Mouse (Mus musculus): Measurements from ENCODE around the gene Gm9945. TPM values are rescaled to one million over a fixed set of nuclear protein-coding genes. Genes with fewer than 3 reads are reported as not detected.

Gene Gm9945
- not detected in 2 replicates for polyA plus RNA-seq (2015; fragmentation: Nextera tagmentation; extraction: Ambion mirVana)

DNA sequence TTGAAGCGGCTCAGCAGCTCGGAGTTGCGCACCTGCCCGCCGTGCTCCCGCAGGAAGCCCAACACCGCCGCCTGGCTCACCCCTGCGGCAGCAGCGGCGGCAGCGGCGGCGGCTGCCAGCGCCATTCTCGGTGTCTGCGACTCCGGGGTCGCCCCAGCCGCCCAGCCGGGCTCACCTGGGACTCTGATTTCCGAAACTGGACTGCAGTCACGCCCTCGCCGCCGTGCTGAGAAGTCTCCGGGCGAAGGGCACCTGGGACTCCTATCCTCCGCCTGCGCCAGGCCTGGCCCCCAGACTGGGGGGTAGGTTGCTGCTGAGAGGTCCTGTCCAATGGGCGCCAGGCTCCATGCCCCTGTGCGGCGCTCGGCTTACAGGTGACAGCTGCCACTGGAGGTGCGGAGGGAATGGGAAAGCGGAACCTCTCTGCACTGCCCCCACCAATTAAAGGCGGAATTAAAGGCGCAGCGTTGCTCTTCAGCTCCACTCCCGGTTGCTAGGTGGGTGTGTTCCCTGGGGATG, at the start of gene Gm9945, which contains the start of gene Sowaha:
Gene Gm9945, plus strand, starts transcription at position 384 of the 519 bp plus-strand sequence.
Gene Sowaha, minus strand, starts transcription at position 492 of the 519 bp plus-strand sequence.
- Histone ChIP-seq H3K4me2 (peak within 1 kb of the TSS; percentile 78), H3K27ac (no peak within 1 kb of the TSS), H3K9me3 (replicated peaks) (0 out of 2 replicates have a peak, but pooled peaks cover 5% of the 10 kb centered on the region), H3K27me3 (peaks cover 80% of the 10 kb centered on the region), H3K36me3 (no peaks in the 10 kb centered on the region), H3K9ac (peak within 1 kb of the TSS; percentile 24; the same call in 1 of the 2 replicates), H3K4me1 (peaks cover 21% of the 10 kb centered on the region), H3K4me3 (replicated peaks) (peak within 1 kb of the TSS; percentile 46)
- 3% methylated on average over 40 of the region's 40 CpGs for WGBS
- peak; percentile 37; the same call in 1 of the 2 replicates for ATAC-seq (replicated peaks; ENCODE audit: low FRiP score)

DNA sequence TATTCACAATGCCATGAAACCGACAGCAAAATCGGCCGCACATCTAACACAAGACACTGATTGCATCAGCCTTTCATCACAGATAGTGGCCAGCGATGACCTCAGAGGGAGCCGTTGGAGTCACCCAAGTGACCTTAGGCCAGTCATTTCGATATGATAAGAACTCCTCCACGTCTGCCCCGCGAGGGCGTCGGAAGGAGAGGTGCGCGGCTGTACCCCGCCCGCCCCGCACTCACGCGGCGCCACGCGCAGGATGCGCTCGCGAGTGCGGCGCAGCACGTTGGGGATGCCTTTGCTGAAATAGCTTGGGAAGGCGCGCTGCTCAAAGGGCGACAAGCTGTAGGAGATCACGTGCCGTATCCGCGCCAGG, 49.7 kb upstream of the Gm9945 start:
- H3K4me3 ChIP-seq (replicated peaks), result peak overlapping the region; percentile 98
- WGBS, result under 1% methylated on average over 34 of the region's 34 CpGs
- H3K9me3 ChIP-seq (replicated peaks), result no peaks in the 10 kb centered on the region
- peak overlapping the region; percentile 79 for H3K27ac ChIP-seq
- peak overlapping the region; percentile 87 for H3K9ac ChIP-seq
- no peaks in the 10 kb centered on the region for H3K27me3 ChIP-seq
- peaks cover 16% of the 10 kb centered on the region for H3K4me1 ChIP-seq
- peaks cover 21% of the 10 kb centered on the region for H3K36me3 ChIP-seq
- ATAC-seq (replicated peaks; ENCODE audit: low FRiP score), result peak; percentile 46
- H3K4me2 ChIP-seq, result peak overlapping the region; percentile 81

DNA sequence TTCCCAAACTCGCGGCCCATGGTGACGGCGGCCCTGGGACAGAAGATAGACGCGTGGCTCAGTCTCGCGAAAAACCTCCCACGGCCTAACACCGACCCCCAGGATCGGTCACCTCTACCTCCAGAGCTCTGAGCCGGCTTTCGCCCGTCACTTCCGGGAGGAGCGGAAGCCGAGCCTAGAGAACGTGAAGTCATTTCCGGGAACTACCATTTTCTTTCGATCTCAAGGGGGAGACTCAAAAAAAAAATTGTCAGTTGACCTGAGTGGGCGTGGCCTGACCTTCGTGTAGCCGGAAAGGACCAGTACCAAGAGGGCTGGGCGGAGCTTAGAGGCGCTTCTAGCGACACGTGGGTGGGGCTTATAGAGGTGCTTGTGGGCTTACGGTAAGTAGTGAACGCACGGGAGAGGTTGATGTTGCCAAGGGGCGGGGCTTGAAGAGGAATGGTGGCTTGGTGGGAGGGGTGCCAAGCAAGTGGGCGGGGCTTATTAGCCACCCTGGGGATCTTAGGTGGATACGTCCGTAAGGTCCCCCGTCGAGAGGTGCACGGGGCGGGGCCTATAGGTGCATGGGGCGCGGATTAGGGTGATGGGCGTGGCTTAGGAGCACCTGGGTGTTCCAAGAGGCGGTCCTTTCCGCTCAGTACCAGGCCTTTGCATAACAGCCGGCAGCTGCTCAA, 49.2 kb upstream of the Gm9945 start, which contains the start of the genes Uqcrq and Gdf9:
Gene Uqcrq, minus strand, starts transcription at position 162 of the 677 bp plus-strand sequence.
Gene Gdf9, plus strand, starts transcription at position 354 of the 677 bp plus-strand sequence.
- H3K4me3 ChIP-seq (replicated peaks), result peak within 1 kb of the TSS; percentile 98
- peak within 1 kb of the TSS; percentile 79 for H3K27ac ChIP-seq
- H3K9ac ChIP-seq, result peak within 1 kb of the TSS; percentile 87
- no peaks in the 10 kb centered on the region for H3K27me3 ChIP-seq
- WGBS, result under 1% methylated on average over 44 of the region's 44 CpGs
- peak within 1 kb of the TSS; percentile 81 for H3K4me2 ChIP-seq
- no peaks in the 10 kb centered on the region for H3K9me3 ChIP-seq (replicated peaks)
- H3K4me1 ChIP-seq, result peaks cover 16% of the 10 kb centered on the region
- peaks cover 21% of the 10 kb centered on the region for H3K36me3 ChIP-seq
- ATAC-seq (replicated peaks; ENCODE audit: low FRiP score), result peak; percentile 94

DNA sequence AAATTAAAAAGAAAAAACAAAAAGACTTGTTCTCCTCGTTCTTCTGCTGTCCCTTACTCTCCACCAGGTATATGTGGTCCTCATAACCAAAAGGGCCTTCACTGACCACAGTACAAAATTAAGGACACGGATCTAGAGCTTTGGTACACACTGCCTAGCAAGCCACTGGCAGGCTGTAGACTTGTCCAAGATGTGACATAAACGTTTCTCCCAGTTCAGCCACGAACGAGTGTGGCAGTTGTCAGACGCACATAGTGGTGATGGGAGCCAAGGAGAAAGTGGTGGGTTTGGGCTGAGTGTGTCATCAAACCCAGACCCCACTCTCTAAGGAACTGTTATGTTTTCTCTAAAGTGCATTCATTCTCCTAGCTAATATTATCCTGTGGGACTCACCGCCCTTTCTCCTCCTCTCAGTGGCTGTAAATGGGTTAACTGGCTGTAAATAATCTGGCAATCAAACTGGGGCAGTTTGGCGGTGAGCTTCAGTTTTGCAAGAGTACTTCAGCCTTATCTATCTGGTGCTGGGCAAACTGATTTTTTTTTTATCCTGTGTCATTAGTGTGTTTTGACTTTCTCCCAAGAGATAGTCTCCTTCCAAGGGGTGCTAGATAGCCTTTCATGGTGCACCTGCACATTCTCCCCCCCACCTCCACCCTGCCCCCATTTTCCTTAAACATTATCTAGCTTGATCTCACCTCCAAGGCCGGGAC, 48.5 kb upstream of the Gm9945 start:
- peak; percentile 61; the same call in 1 of the 2 replicates for ATAC-seq (replicated peaks; ENCODE audit: low FRiP score)
- Histone ChIP-seq H3K4me1 (peaks cover 16% of the 10 kb centered on the region), H3K4me2 (peak overlapping the region; percentile 81), H3K4me3 (replicated peaks) (peak overlapping the region; percentile 98), H3K9ac (peak overlapping the region; percentile 33), H3K27me3 (no peaks in the 10 kb centered on the region), H3K9me3 (replicated peaks) (no peaks in the 10 kb centered on the region), H3K27ac (peak overlapping the region; percentile 79), H3K36me3 (peaks cover 21% of the 10 kb centered on the region)
- 15% methylated on average over 9 of the region's 9 CpGs for WGBS

DNA sequence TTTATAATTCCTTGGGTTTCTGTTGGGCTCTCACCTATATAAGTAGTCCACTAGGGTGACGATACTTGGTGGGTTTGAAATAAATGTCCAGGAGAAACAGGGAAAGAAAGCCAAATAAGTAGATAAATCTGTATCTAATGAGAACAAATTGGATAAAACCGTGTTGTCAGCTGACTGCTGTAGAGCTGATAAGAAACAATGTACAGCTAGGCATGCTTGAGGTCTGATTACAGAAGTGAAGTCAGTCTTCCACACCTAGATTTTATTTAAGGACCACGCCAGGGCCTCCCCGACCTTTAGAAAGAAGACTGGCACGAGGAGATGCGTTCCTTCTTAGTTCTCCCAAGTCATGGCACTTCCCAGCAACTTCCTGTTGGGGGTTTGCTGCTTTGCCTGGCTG, 46.9 kb upstream of the Gm9945 start:
- no peak for ATAC-seq (replicated peaks; ENCODE audit: low FRiP score)
- H3K9me3 ChIP-seq (replicated peaks), result no peaks in the 10 kb centered on the region
- H3K4me1 ChIP-seq, result peaks cover 16% of the 10 kb centered on the region
- H3K36me3 ChIP-seq, result peaks cover 12% of the 10 kb centered on the region
- 60% methylated on average over 6 of the region's 6 CpGs for WGBS
- no peak overlapping the region for H3K4me3 ChIP-seq (replicated peaks)
- no peak overlapping the region for H3K27ac ChIP-seq
- no peak overlapping the region for H3K4me2 ChIP-seq
- no peak overlapping the region for H3K9ac ChIP-seq
- no peaks in the 10 kb centered on the region for H3K27me3 ChIP-seq

DNA sequence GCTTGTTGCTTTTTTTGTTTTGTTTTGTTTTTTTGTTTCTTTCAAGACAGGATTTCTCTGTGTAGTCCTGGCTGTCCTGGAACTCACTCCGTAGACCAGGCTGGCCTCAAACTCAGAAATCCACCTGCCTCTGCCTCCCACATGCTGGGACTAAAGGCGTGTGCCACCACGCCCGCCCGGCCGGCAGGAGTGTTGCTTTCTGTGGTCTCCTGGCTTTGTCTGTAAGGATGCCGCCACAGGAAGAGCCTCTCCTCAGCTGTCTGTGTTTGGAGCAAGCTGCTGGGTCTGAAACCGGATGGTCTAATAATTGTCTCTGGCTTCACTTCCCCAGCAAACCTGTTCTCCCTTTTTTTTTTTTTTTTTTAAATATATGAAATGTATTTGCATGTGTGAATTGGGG, 44.5 kb upstream of the Gm9945 start:
- H3K4me1 ChIP-seq, result peaks cover 7% of the 10 kb centered on the region; the same call in 1 of the 2 replicates
- no peaks in the 10 kb centered on the region for H3K9me3 ChIP-seq (replicated peaks)
- H3K27me3 ChIP-seq, result no peaks in the 10 kb centered on the region
- no peaks in the 10 kb centered on the region for H3K36me3 ChIP-seq
- ATAC-seq (replicated peaks; ENCODE audit: low FRiP score), result no peak
- WGBS, result 83% methylated on average over 8 of the region's 8 CpGs
- no peak overlapping the region for H3K4me2 ChIP-seq
- no peak overlapping the region for H3K27ac ChIP-seq
- H3K4me3 ChIP-seq (replicated peaks), result no peak overlapping the region
- H3K9ac ChIP-seq, result no peak overlapping the region

DNA sequence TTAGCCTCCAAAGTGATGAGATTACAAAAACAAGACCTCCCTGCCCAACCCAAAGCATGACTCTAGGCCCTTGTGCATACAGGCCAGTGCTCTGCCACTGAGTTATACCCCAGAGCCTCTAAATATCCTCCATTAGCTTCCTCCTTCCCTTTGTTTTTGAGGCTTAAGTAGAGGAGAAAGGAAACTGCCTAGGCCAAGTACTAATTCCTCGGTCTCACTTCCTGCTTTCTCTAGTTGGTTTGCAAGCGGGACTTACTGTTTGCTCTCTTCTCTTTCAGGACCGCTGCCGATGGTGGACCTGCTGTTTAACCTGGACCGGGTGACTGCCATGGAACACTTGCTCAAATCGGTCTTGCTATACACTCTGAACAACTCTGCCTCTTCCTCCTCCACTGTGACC, 43.6 kb upstream of the Gm9945 start:
- no peak overlapping the region for H3K9ac ChIP-seq
- H3K27ac ChIP-seq, result no peak overlapping the region
- H3K36me3 ChIP-seq, result no peaks in the 10 kb centered on the region
- WGBS, result 86% methylated on average over 6 of the region's 6 CpGs
- H3K4me3 ChIP-seq (replicated peaks), result no peak overlapping the region
- no peaks in the 10 kb centered on the region for H3K27me3 ChIP-seq
- no peak for ATAC-seq (replicated peaks; ENCODE audit: low FRiP score)
- no peaks in the 10 kb centered on the region for H3K9me3 ChIP-seq (replicated peaks)
- H3K4me2 ChIP-seq, result no peak overlapping the region
- peaks cover 6% of the 10 kb centered on the region; the same call in 1 of the 2 replicates for H3K4me1 ChIP-seq

DNA sequence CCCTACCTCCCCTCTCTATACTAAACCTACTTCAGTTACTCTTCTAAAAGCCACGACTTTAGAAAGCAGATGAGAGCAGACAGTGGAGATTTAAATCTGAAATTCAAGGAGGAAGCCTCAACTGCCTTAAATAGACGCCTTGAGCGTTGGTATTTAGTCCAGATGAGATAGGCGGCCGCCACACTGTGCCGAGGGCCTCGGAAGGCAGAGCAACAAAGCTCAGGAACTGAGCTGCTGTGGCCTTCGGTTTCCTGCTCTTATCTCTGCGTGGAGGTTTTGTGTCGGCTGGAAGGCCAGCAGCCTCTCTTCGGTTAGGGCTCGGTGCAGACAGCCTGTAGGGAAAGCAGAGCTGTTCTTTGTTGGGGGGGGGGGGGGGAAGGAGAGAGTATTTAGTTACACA, 38.0 kb upstream of the Gm9945 start:
- WGBS, result 34% methylated on average over 12 of the region's 12 CpGs
- no peak for ATAC-seq (replicated peaks; ENCODE audit: low FRiP score)
- no peaks in the 10 kb centered on the region for H3K27me3 ChIP-seq
- H3K9ac ChIP-seq, result no peak overlapping the region
- no peaks in the 10 kb centered on the region for H3K4me1 ChIP-seq
- H3K4me2 ChIP-seq, result no peak overlapping the region
- no peaks in the 10 kb centered on the region for H3K36me3 ChIP-seq
- H3K27ac ChIP-seq, result no peak overlapping the region
- no peak overlapping the region for H3K4me3 ChIP-seq (replicated peaks)
- no peaks in the 10 kb centered on the region for H3K9me3 ChIP-seq (replicated peaks)

DNA sequence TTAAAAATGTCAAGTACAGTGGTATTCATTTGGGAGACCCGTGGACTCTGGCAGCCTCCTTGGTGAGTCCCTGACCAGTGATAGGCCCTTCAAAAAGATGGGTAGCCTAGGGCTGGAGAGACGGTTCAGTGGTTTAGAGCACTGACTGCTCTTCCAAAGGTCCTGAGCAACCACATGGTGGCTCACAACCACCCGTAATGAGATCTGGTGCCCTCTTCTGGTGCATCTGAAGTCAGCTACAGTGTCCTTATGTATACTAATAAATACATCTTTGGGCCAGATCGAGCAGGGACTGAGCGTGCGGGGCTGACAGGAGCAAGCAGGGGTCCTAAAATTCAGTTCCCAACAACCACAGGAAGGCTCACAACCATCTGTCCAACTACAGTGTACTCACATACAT, 36.1 kb upstream of the Gm9945 start:
- H3K27me3 ChIP-seq, result no peaks in the 10 kb centered on the region
- no peak overlapping the region for H3K4me3 ChIP-seq (replicated peaks)
- no peak overlapping the region for H3K27ac ChIP-seq
- no peaks in the 10 kb centered on the region for H3K9me3 ChIP-seq (replicated peaks)
- H3K4me1 ChIP-seq, result no peaks in the 10 kb centered on the region
- no peaks in the 10 kb centered on the region for H3K36me3 ChIP-seq
- no peak overlapping the region for H3K4me2 ChIP-seq
- no peak overlapping the region for H3K9ac ChIP-seq
- no peak for ATAC-seq (replicated peaks; ENCODE audit: low FRiP score)
- 39% methylated on average over 6 of the region's 6 CpGs for WGBS

DNA sequence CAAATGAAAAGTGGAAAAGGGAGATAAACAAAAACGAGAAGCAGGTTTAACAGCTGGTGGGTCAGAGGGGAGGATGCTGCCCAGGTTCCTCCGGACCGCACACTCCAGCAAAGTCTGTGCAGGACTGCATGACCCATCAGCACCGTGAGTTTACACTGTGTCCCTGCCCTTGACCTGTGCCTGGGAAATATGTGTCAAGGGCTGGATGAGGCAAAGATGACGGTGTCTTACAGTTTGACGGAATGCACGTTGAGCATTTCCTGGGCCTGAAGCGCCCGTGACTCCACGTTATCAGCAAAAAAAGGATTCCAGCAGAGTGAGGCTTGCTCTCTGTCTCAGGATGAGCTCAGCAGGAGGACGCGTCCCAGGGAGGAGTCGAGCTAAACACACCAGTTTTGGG, 34.4 kb upstream of the Gm9945 start:
- no peak overlapping the region for H3K27ac ChIP-seq
- H3K9me3 ChIP-seq (replicated peaks), result no peaks in the 10 kb centered on the region
- no peak overlapping the region for H3K4me3 ChIP-seq (replicated peaks)
- ATAC-seq (replicated peaks; ENCODE audit: low FRiP score), result no peak
- no peak overlapping the region for H3K9ac ChIP-seq
- H3K4me2 ChIP-seq, result no peak overlapping the region
- H3K27me3 ChIP-seq, result no peaks in the 10 kb centered on the region
- peaks cover 6% of the 10 kb centered on the region; the same call in 1 of the 2 replicates for H3K4me1 ChIP-seq
- 70% methylated on average over 13 of the region's 13 CpGs for WGBS
- H3K36me3 ChIP-seq, result no peaks in the 10 kb centered on the region

DNA sequence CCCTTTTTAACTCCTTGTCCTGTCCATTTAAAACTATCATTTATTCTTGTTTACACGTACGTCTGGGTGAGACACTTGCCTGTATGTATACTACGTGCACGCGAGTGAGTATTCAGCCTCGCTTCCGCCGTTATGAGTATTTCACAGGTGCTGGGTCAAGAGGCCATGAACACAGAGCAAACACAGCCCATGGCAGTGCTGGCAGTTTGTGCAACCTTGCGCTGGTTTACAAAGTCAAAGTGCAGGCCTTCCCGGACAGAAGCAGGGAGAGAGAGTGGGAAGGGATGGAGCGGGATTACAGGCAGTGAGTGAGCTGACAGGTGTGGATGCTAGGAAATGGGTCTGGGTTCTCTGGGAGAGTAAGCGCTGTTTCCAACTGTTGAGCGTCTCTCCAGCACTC, 33.8 kb upstream of the Gm9945 start:
- H3K4me3 ChIP-seq (replicated peaks), result no peak overlapping the region
- H3K4me1 ChIP-seq, result peaks cover 6% of the 10 kb centered on the region; the same call in 1 of the 2 replicates
- H3K9ac ChIP-seq, result no peak overlapping the region
- WGBS, result 86% methylated on average over 13 of the region's 13 CpGs
- H3K9me3 ChIP-seq (replicated peaks), result no peaks in the 10 kb centered on the region
- no peaks in the 10 kb centered on the region for H3K27me3 ChIP-seq
- H3K4me2 ChIP-seq, result no peak overlapping the region
- no peak overlapping the region for H3K27ac ChIP-seq
- H3K36me3 ChIP-seq, result no peaks in the 10 kb centered on the region
- ATAC-seq (replicated peaks; ENCODE audit: low FRiP score), result no peak

DNA sequence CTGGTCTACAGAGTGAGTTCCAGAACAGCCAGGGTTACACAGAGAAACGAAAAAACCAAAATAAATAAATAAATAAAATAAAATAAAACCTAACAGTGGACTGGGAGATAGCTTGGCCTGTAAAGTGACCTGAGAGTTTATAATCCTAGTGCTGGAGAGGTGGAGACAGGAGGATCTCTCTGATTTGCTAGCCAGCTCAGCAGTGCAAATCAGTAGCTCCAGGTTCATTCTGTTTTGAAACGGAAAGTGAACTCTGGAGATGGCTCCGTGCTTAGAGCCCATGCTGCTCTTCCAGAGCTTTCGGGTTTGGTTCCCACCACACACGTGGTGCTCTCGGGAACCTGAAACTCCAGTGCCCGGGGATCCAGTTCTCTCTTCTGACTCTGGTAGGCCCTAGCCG, 32.0 kb upstream of the Gm9945 start:
- no peak overlapping the region for H3K4me3 ChIP-seq (replicated peaks)
- no peak for ATAC-seq (replicated peaks; ENCODE audit: low FRiP score)
- no peak overlapping the region for H3K27ac ChIP-seq
- H3K4me1 ChIP-seq, result peaks cover 6% of the 10 kb centered on the region; the same call in 1 of the 2 replicates
- H3K27me3 ChIP-seq, result no peaks in the 10 kb centered on the region
- no peaks in the 10 kb centered on the region for H3K36me3 ChIP-seq
- 88% methylated on average over 8 of the region's 8 CpGs for WGBS
- no peak overlapping the region for H3K9ac ChIP-seq
- no peak overlapping the region for H3K4me2 ChIP-seq
- H3K9me3 ChIP-seq (replicated peaks), result no peaks in the 10 kb centered on the region

All from kidney, embryonic 15.5 days (tissue).